Mouse (Mus musculus) 3T3-L1 (cell line): ENCODE data around the gene Ikbke.

Experiments used
- DNase-seq: peaks from one replicate; pipeline ENCODE4 v3.0.0-alpha.2; 2015; ENCODE audit warnings: low read depth, low spot score

Gene Ikbke

DNA sequence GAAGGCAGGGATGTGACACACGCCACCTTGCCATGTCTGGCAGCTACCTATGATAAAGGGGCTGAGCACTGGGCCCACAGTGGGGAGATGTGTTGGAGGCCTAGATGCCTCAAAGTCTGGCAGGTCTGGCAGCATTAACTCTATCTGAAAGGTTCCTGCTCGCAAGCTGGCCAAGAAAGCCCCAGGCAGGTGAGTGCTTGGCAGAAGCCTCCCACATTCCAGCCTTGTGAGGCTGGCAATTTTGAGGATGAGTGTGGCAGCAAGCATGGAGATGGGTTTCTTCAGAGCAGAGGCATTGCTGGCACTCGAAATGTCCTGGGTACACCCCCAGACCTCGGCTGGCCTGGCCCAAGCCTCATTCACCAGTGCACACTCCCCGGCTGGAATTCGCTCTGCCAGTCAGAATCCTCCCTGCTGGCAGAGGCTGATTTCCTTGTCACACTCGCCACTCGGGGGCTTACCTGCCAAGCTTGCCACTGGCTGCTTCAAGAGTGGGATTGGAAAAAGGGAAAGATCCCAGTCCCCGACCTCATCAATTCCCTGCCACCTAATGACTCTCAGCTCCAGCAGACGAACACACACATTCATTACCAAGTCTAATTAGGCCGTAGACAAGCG is 39.7 kb downstream of the Ikbke start:
- DNase-seq, result no peak

- DNase-seq, result peak; percentile 97
Measured at GRCm38 (mm10) chr1:131238931-131239381, 40.5 kb downstream of the Ikbke start.

DNA sequence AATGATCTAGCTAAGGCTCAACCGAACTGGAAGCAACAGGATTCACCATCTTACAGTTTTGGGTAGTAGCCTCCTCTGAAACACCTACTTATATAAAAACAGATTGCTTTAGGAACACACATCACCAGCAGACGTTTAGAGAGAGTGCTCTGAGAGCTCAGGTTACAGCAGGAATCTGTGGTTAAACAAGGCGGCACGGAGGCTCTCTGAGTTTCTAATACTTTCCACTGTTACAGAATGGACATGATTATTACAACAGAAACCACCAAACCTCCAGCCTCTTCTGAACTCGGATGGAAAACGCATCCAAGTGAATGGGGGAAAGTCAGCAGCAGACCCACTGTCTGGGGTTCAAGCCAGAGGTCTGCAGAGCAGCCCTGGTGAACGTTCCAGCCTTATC is 43.3 kb downstream of the Ikbke start:
- peak; percentile 85 for DNase-seq

DNA sequence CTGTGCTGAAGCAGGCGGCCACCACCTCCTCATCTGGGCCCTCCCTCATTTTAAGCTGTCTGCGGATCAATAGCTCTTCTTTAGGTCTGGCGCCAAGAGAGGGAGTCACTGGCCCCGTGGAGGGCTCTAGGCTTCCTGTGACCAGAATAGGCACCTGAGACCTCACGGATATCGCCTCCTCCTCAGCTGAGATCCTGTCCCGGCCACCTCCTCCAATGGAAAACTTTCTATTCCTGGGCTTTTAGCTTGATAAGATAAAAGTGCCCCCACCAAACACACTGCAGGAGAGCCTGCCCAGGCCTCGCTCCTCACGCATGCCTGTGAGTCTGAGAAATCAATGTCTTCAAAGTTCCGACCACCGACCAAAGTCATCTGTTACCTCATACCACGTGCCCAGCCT is 45.9 kb downstream of the Ikbke start:
- DNase-seq, result no peak

GRCm38 (mm10) chr1:131228659-131229058 is 50.7 kb downstream of the Ikbke start:
- no peak for DNase-seq

DNA sequence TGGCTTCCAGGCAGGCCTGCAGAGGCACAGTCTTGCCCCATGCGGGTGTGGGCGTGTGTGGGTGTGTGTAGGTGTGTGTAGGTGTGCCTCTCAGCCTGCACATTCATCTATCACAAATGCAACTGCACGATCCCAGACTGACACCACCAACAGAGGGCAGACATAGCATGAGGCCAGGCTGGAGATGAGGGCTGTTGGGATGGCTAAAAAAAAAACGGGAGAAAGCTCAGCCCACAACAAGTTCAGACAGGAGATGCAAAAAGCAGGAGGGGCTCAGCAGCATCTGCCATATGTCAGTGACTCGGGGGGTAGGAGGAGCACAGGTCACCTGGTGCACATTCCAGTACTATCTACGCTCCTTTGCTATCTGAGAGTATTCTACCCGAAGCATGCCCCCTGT is 51.2 kb downstream of the Ikbke start:
- DNase-seq, result peak; percentile 54

DNA sequence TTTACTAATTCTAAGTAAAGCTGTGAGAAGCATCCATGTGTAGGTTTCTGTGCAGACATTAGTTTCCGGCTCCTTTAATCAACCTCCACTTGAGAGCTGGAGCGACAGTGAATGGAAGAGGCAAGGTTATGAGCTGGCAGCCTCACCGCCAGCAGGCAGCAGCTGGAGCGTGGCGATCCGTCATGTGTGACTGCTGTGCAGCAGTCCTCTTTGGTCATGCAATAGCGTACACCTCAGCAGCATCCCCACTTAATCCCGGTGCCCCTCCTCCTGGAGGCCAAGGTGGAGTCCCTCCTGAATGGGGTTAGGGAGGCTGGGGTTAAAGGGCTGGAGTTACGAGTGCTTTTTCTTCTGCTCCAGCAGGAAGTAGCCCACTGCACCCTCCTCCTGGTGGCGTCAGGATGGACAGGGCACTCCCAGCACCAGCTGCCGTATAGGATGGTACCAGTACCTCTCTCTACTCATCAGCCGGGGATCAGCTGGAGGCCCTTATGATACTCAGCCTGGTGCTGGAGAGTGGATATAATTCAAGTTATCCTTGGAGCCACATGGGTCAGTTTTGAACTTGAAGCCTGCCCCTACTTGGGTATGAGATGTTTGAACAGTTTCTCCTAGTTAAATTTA is 54.4 kb downstream of the Ikbke start:
- no peak for DNase-seq

DNA sequence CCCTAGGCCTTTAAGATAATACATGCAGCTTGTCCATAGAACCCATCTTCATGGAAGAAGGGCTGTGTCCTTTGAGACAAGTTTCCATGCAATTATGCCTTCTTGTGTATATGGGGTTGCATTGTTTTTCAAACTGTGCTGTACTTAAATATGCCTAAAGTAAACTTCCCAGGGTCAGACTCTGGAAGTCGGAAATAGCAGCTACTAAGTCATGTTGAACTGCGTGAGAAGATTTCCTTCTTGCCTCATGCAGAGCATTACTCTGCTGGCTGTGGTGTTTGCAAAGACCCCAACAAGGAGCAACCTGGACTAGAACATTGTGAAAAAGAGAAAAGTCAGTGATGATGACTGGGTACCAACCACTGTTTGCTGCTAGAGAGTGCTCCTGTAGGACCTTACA is 56.1 kb downstream of the Ikbke start:
- DNase-seq, result no peak

DNA sequence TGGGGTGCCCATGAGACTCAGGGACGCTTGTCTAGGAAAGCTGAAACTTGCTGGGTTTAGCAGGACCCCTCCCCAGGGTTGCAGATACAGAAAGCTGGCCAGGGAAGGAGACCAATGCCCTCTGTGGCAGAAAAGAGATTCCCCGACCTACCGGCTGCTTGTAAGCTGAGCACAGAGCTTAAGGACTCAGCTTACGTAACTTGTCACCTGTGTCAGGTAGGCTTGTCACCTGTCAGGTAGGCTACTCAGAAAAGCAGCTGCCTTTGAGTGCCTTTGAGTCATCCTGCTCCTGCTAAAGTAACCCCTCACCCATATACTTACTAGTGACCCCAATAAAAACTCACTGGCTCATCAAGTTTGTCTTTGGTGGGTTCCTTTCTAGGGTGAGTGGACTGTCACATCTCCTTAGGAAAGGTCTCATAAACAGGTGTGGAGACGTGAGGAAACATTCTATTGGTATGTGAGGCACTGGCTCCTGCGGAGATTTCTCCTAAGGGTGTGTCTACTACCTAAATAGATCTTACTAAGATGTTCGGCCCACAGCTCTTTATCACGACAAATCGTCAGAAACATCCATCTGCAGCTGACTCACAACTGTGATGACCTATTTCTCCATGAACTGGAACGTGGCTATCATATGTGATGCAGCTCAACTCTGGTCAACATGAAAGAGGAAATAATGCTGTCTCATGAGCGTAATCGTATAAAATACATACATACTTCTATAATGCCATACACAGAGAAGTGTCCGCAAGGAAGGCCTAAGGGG is 57.4 kb downstream of the Ikbke start:
- no peak for DNase-seq

GRCm38 (mm10) chr1:131218933-131219332 is 60.5 kb downstream of the Ikbke start:
- no peak for DNase-seq

DNA sequence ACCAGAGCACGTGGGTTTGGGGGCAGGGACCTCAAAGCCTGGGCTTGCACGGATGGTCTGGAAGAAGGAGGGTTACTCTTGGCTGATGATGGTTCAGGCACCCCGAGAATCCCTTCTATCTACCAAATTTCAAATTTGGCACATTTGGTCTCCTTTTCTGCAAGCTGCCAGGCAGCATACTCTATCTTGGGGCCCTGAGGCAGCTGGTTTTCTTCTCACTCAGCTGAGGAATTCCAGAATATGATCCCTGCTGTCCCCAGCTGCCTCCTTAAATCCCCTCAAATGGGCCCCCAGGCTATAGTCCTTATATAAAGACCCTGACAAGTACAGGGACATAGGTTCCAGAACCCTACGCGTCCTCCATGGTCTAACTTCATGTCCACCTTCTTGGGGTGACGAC is 66.0 kb downstream of the Ikbke start:
- DNase-seq, result no peak

GRCm38 (mm10) chr1:131212956-131213355 is 66.5 kb downstream of the Ikbke start:
- DNase-seq, result no peak

- no peak for DNase-seq
Measured at GRCm38 (mm10) chr1:131211655-131212054, 67.8 kb downstream of the Ikbke start.

- DNase-seq, result peak; percentile 53
Measured at GRCm38 (mm10) chr1:131209971-131210426, 69.4 kb downstream of the Ikbke start.

GRCm38 (mm10) chr1:131208800-131209199 is 70.6 kb downstream of the Ikbke start:
- DNase-seq, result no peak

GRCm38 (mm10) chr1:131208081-131208480 is 71.3 kb downstream of the Ikbke start:
- no peak for DNase-seq

GRCm38 (mm10) chr1:131207531-131207930 is 71.9 kb downstream of the Ikbke start:
- DNase-seq, result peak; percentile 80

GRCm38 (mm10) chr1:131206342-131206741 is 73.1 kb downstream of the Ikbke start:
- no peak for DNase-seq

DNA sequence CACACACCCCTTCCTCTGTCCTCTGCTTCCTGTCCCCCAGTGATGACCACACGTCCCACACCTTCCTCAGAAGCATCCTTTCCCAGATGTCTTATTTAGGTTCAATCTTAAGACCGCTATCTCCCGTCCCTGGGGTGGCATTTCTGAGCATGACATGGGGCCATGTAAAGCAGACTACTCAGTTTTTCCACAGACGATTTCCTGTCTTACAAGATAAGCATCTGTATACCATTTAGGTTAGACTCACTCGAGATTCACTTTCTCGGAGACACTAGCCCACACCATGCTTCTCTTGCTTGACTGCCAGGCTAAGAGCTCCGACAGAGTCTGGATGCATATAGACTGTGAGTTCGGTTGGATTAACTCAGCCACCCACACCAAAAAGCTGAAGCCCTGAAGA is 74.9 kb downstream of the Ikbke start:
- DNase-seq, result no peak
